Mouse (Mus musculus): Measurements from ENCODE around the gene Nol4l.
A peak's percentile ranks its signal among the peaks of the same experiment; 100 is the strongest.
"Not testable (repeated sequence)": the region's sequence is repeated elsewhere in the genome, so short reads cannot be mapped to it uniquely, and the experiment has no call there.

Gene Nol4l

DNA sequence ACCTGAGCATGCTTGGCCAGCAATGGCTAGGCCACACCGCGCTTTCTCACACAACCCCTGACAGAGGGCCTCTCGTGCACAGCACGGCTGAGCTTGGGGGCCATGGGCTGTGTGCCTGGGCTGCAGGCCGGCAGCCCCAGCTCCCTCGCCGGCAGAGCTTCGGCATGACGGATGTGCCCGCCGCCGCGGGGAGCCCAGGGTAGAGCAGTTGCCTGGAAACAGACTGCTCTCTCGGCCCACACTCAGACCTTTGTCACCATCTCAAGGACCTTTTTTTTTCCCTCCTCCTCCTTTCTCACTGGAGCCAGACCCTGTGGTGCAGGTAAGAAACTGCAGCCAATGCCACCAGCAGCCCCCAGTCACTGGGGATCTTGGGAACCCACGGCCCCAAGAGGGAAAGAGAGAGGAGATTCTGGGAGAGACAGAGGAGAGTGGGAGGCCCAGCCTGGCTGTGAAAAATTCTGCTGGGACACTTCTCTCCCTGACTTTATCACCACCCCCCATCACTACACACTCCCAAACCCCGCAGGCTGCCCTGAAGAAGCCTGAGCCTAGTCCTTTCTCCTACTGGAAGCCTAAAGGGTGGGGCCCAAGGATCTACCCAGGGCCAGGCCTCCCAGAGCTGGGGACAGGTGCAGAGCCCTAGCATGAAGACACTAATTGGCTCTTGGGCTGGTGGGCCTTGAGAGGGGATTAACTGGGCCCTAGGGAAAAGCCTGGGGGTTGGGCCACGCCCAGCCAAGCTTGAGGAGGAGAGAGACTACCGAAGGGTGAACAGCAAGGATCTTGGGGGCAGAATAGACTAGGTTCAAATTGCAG, 20.4 kb downstream of the Nol4l start:
- DNase-seq, result peak; percentile 59

DNA sequence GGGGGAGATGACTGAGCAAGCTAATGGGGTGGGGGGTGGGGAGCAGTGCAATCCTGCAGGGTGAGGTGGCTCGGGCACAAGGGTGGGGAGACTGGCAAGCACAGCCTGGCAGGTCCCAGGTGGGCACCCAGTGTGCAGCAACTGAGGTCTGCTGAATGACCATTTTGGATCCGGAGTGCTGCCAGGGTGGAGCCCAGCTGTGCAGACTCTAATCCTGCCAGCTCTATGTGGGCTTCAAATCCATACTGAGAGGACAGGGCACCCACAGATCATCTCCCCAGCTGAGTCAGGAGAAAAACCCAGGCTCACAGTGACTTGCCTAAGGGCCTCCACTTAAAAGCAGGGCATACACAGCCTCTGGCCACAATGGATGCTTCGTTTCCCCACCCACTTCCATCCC, 21.4 kb downstream of the Nol4l start:
- DNase-seq, result no peak

DNA sequence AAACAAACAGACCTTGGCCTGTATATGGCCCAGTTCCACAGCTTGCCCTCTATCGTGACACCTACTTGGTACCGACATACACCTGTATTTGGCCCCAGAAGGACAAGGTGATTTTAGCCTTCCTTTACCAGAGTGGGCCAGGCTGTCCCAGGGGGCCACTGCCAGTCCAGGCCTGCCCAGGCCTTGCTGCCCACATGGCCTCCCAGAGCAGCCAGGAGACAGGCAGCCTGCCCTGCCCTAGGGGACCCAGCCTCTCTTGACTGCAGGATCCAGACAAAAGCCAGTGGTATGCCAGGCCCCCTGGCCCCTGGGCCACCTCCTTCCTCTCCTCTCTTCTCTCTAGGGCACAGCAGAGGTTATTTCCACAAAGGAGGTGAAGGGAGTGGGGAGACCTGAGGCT, 21.8 kb downstream of the Nol4l start:
- DNase-seq, result no peak

DNA sequence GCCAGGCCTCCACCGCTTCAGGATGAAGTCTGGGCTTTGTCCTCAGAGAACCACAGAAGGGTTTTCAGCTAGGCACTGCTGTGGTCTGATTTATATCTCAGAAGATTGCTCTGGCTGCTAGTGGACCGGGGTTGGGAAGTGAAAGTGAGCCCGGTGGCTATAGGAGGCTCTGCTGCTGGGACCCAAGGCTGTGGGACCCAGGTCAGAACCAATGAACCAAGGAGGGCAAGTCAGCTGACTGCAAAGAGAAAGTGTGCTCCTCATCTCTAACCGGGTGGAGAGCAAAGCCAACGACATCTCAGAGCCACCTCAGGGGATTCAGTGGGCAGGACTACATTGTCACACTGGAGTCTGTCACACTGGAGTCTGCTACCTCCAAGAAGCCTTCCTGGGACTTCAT, 23.4 kb downstream of the Nol4l start:
- no peak for DNase-seq

DNA sequence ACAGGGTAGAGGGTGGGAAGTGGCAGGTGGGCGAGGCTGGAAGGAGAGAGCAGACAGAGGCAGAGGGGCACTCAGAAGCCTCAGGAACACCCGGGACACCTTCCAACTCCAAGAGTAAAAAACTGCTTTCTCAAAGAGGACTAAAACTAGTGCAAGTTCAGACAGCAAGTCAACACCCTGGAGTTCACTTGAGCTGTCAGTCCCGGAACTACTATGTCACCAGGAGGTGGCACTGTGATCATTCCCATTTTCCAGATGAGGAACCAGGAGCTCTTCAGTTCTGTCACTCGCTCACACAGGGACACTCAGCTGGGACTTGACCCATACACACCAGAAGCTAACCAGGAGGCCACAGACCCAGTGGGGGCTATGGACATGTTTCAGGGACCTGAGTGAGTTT, 30.6 kb downstream of the Nol4l start:
- no peak for DNase-seq

DNA sequence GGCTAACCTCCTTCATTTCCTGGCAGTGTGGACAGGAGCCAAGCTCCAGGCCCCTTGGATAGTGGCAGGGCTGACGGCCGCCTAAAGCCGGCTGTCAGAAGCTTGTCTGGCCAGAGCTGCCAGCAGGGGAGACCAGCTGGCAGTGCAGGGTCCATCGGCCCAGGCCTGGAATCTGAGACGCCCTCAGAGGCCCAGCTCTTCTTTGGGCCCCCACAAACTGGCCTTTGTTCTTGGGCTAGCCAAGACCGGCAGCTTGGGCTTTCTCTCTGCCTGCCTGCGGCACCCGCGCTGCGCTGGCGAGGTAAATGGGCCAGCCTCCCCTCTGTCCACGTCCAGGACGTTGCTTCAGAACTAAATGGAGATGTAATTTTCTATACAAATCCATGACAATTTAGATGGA, 32.9 kb downstream of the Nol4l start:
- DNase-seq, result no peak

DNA sequence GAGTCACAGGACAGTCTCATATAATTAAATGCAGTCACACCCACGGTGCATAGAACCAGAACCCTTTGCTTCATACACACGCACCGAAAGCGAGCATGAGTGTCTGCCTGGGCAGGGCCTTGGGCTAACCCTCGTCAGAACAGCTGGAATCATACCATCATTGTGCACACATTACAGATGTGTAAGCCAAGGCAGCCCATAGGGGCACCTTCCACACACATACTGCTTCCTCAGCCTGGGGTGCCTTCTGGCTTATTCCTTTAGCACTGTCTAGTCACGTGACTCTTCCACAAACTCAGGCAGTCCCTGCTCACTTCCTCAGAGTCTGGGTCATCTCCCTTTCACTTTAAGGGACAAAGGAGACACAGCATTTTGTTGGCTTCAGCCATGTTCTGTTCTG, 33.5 kb downstream of the Nol4l start:
- no peak for DNase-seq

DNA sequence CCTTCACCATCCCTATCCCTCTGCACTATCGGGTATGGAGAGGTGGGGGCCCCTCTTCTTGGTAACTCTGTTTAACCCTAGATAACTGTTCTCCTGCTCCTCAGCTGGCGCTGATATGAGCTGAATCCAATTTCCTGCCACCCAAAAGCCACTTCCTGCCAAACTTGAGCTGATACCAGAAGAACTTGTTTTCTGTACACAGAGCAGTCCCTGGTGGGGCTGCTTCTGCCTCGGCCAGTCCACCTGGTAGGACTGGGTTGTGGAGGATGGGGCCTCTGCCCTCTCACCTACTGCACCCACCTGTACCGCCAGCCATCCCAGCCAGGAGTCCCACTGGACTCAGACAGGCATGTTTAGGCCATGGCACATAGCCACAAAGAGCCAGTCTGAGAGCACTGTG, 34.0 kb downstream of the Nol4l start:
- no peak for DNase-seq

DNA sequence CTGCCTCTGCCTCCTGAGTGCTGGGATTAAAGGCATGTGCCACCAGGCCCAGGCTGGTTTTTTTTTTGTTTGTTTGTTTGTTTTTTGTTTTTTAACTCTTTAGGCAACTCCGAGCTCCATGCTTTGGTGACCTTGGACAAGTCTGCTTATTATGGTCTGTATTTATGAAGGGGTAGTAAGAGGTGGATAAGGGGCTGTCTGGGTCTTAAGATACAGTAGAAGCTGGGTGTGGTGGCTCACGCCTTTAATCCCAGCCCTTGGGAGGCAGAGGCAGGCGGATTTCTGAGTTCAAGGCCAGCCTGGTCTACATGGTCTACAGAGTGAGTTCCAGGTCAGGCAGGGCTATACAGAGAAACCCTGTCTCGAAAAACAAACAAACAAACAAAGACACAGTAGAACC, 34.4 kb downstream of the Nol4l start:
- DNase-seq, result not testable (repeated sequence)

DNA sequence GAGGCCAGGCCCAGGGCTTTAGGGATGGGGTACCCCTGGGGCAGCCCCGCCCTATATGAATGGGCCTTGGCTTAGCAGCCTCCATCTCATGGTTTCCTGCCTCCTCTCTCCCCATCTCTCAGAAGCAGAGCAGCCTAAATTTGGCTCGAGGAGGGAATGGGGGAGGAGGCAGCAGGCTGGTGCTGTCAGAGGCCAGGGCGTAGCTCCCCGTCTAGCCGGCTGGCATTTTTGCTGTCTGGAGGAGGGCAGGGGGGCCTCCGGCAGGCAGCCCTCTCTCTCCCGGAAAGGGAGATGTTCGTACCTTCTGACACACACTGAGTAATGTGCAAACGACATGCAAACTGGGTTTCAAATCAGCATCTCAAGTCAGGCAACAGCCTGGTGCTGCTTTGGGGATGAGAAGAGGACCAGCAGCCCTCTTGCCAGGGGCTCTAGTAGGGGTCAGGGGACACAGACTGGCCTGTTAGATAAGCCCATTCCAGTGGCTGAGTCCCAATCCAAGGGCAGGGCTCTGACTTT, 35.4 kb downstream of the Nol4l start:
- peak; percentile 63 for DNase-seq

DNA sequence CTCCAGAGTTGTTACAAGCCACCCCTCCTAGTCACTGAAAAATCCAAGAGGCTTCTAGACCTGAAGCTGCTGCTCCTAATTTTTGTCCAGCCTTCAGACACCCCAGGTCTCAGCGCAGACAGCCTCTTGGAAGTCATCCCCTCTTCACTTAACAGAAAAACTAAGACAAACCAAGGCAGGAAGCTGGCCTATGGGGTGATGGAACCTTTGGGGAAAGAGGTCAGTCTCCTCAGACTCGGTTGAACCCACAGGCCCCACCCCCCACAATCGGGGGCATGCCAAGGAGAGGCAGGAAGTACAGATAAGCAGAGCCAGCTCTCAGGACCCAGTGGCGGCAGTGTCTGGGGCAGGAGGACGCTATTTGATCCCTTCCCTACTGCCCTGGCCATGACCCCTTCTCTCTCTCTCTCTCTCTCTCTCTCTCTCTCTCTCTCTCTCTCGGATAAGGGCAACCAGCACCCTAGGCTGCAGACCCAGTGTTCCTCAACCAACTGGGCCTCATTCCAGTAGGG, 35.9 kb downstream of the Nol4l start:
- DNase-seq, result no peak

DNA sequence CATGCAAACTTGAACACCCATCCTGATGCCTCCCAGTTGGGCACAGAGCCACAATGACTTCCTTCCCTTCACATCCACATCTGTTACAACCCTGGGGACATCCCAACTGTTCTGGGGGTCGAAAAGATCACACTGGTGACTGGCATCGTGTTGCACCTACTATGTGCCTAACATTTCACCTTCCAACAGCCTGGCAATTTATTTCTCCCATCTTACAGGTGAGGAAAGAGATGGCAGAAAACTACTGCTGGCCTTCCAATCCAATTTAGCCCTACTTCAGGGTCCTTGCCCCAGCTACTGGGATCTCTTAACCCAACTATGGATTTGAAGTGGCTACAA, 36.4 kb downstream of the Nol4l start:
- no peak for DNase-seq

DNA sequence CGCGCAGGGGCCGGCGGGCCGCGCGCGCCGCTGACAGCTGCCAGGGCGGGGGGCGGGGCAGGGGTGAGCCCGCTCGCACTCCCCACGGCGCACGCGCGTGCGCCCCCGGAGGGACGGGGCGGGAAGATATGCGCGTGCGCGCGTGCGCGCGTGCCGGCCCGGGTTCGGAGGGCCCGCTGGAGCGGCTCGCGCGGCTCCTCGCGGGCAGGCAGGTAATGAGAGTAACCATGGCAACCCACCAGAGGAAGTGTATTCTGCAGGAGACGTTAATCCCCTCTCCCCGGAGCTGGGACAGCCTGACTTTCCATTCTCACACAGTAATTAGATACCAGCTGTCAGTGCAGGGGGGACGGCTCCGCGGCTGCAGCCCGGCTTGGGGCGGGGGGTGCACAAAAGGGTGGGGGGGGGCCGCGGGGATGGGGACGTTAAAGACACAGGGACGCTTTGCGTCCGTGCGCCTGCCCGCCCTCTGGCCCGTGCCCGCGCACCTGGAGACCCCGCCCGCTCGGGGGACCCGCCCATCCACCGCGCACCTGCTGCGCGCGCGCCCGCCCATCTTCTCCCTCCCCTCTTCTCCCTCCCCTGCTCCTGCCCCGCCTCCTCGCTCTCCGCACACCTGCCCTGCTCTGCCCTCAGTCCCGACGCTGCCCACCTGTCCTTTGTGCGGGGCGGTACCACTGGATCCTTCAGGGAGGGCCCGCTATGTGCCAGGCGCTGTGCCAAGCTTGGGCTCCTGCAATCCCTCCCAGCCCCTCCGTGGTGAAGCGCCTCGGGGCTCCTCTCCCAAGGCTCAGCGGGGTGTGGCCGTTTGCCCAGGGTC, 37.0 kb downstream of the Nol4l start, which contains the start of gene 4930404H24Rik:
4930404H24Rik (plus strand) TSS at position 218 of the 820 bp plus-strand sequence.
- DNase-seq, result peak; percentile 82

DNA sequence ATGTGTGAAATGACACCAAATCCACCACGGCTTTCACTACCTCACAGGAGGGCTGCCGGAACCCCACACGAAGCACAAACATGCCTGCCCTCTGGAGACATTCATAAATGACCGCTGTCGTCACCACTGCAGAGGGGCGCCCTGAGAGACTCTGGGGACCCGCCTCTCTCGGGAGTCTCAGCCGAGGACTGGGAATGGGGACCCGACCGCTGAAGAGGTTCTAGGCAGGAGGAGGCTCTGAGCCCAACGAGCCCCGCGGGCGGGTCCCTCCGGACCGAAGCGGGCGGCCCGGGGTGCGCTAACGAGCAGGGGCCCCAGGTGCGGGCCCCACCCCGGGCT, 37.6 kb downstream of the Nol4l start:
- peak; percentile 46 for DNase-seq

DNA sequence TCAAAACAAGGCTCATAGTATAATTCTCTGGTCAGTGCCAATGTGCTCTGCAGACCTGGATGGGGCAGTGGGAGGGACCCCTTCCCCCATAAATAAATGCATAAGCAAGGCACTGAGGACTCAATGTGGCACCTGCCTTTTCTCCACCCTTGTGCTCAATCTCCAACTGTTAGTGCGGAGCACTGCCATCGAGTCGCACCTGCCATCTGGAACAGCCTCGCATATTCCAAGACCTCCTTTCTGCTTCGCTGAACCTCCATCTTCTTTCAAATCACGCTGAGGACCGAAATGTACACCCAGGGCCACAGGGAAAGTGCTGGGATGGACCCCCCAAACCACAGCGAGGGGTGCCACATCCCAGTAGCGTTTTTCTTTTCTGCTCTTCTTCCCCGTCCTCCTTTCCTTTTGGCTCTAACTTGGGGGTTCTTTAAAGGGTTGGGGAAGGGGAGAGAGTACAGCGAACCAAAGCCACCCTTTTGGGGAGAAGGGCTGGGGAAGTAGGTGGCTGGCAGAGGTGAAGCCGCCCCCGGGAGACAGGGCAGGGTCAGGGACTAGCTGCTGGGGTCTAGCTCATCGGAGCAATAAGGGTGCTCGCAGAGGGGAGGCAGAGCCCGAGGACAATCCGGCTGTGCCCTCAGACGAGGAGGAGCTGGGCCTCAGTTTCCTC, 38.1 kb downstream of the Nol4l start:
- DNase-seq, result no peak

DNA sequence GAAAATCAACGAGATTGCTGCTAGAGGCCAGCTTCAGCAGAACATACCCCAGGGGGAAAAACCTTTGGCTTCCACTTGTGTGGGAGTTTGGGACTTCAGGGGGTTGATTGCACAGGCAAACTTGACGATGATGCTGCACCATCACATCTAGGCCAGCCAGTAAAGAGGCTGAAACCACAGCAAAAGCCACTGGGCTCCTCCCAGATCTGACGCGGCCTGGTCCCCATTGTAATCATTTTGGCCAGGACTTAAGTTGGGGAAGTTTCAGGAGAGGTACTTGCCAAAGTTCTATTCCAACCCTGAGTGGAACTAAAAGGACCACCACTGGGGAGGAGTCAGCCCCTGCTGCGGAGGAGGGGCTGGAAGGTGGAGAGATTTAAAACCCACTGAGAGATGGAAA, 38.8 kb downstream of the Nol4l start:
- DNase-seq, result no peak

DNA sequence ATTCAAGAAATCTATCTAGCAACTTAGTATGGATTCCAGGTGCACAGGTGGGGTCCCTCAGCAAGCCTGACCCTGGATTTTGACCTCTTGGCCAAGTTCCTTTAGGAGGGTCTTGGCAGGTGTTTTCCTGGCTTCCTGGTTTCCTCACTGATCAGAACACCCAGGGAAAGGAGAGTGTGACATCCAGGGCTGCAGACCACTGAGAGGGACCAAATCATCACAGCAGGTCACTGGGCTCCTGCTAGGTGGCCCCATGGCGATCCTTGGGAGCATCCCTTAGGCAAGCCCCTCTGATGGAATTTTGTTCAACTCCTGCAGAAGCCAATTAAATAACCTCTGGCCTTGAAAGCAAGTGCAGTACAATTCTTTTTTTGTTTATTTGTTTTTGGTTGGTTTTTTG, 39.7 kb downstream of the Nol4l start:
- DNase-seq, result no peak

DNA sequence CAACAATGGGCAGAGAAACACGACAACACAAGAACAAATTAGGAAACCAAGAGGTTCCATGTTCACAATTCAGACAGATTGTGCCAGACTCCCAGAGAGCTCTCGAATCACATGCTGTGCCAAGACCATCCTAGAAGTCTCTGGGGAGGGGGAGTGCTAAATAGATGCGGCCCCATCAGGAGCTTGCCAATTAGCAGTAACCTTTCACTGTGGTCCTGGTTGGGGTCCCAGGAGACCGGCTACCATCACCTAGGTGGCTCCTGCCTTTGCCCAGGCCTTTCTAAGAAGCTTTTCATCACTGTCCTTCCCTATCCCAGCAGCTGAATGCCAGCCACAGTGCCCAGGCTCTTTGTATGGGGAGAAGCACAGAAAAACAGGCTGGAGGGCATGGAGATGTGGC, 45.7 kb downstream of the Nol4l start:
- DNase-seq, result no peak

DNA sequence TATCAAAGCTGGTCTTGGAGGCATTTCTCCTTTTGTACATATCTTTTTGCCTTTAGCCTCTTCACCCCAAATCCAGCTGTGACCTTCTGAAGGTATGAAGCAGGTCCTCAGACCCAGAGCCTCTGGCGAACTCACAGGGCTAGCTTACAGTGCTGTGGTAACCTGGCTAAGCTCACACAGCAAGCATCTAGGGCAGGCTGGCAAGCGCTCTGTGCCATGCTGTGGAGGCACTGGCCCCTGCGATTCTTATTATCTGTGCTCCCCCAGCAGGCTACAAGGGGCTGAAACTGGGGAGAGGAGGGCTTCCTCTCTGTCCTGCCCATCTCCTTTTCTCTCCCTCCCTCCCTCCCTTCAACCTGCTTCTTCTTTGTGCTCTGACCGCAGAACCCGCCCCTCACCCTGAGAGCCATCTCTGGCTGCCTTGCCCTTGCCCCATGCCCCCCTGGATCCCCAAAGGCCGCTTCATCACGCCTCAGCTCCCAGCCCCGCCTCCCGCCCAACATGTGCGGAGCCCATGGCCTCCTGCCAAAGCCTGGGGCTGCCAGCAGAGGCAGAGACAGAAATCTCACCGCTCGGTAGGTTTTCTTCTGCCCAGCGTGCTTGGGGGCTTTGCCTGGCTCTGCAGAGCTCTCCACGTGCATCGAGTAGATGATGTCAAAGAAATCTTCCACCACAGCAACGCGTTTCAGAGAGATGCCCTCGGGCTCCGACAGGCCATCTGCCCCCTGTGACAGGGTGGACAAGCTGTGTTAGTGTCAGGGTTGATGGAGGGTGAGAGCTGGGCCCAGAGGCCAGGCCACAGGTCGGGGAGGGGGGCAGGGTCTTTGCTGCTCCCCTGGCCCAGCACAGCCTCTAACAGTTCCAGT, 46.4 kb downstream of the Nol4l start:
- DNase-seq, result peak; percentile 67

DNA sequence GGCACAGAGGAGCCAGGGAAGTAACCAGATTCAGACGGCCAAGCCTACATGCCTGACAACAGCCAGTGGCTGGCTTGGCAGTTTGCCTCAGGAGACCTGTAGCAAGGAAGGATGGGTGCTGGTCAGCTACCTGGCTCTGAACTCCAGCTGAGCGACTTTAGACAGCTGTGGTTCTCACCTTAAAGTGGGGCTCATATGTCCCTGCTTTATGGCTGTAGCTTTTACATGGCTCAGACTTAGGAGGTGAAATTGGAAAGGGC, 48.0 kb downstream of the Nol4l start:
- DNase-seq, result no peak

DNA sequence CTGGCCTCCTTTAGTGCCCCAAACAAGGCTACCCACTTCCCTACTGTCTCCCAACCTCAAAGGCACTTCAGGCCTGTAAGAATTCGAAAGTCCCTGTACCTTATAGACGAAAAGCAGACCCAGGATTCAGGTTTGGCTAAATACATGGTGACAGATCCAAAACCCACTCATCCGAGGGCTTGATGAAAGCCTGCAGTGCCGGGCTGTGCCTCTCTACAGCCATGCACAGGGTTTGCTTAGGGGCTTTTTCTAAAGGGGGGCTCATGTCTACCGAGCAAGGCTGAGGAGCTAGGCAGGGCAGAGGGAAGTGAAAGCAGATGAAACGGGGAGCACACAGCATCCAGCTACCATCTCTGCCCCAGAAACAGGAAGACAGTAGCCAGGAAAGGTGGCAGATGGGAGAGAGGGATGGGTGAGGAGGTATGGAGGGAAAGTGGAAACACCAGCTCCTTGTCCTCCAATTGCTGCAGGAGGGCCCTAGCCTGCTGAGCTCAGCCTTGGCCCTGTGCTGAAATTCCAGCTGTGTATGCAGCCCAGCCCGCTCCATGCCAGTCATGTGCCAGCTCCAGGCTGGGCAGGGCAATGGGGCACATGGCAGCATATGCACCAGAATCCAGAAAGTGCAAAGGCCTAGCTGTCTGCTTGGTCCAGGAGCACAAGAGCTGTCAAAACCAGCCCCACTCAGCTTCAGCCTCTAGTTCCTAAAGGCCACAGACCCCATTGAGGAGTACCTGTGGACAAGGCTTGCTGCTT, 48.5 kb downstream of the Nol4l start:
- DNase-seq, result no peak

DNA sequence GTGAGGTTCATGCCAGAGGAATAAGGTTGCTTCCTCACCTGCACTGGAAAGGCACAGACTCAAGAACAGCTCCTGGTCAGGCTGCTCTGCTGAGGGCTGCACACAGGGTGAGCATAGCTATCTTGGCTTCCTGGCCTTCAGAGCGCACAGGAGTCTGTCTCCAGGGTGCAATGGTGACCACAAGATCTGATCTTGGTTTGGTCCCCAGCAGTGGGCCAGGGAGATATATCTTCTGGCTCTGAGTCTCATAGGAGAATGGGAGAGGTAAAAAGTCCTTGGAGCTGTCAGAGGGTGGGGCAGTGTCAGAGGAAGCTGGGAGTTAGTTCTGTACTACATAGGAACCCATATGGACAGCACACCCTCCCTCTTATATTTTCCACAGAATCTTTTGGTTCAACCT, 50.3 kb downstream of the Nol4l start:
- no peak for DNase-seq
